Mouse (Mus musculus) fat pad, adult 2 months (tissue): Measurements from ENCODE around the gene Csn3.

Experiments used
- DNase-seq: peaks from one replicate; pipeline ENCODE4 v3.0.0-alpha.2; 2011; ENCODE audit warnings: low read depth, low spot score; ENCODE audit errors: extremely low read depth

Gene Csn3

GRCm38 (mm10) chr5:87925372-87925771 lies at the start of gene Csn3:
TSS of gene Csn3 (plus strand) at chr5:87925579.
- DNase-seq: no peak

- DNase-seq: no peak
Measured at GRCm38 (mm10) chr5:87884729-87885128, 40.6 kb upstream of the Csn3 start, which contains the start of gene Odam. TSS of gene Odam (plus strand) at chr5:87885029.

- no peak for DNase-seq
Measured at GRCm38 (mm10) chr5:87931603-87932002, 6.2 kb downstream of the Csn3 start.

DNA sequence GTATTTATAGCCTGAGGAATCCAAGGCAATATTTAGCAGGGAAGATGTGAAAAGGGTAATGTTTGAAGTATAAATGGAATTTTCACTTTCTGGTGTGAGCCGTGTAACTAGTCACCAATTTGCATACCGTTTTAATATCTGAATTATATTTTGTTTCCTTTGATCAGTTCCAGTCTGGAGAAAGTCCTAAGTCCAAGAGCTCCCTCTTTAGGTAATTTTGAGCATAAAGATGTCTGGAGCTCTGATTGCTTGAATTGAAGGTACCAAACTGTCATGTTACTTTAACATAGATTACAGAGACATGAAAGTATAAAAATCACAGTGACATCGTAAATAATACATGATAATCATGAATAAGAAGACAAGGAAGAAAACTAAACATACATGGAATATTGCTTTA lies 15.4 kb downstream of the Csn3 start:
- DNase-seq: no peak

GRCm38 (mm10) chr5:87942515-87942914 lies 17.1 kb downstream of the Csn3 start:
- no peak for DNase-seq

GRCm38 (mm10) chr5:87951836-87952235 lies 26.5 kb downstream of the Csn3 start:
- DNase-seq: no peak

GRCm38 (mm10) chr5:87969201-87969600 lies 43.8 kb downstream of the Csn3 start, which contains the start of the genes 2310003L06Rik and Gm28434:
TSS of gene 2310003L06Rik (plus strand) at chr5:87969459.
TSS of gene Gm28434 (plus strand) at chr5:87969517.
- DNase-seq: no peak

DNA sequence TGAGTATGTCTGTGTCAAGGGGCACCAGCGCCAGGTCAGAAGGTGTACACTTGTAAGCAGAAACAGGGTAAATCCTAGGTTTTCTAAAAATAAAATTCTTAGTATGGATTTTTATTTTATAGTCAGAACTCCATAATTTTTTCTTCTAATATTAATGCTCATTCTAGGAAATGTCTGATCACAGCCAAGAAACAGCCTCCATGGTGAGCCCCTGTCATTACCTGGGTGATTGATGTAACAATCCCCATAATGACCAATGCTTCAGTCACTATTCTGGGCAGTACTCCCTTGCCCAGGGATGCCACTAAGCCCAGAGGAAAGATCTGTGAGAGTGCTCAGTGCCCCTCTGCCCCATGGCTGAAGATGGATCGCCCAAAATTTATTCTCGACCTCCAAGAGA lies 53.8 kb downstream of the Csn3 start, which contains the start of gene Cabs1:
TSS of gene Cabs1 (plus strand) at position 301 of the 400 bp plus-strand sequence.
- no peak for DNase-seq
